26 mouse cellular contexts compared by ENCODE assay signal in genomic region chr1:90478839-90479238, GRCm38 (mm10).
DNase-seq lines count a peak whose midpoint lies in the region; ATAC-seq and TF ChIP-seq lines count a peak whose summit lies in the region.
"Had no signal": no experiment of that assay in that cellular context is flagged by ENCODE, and none has a peak within 500 bp of the region (broad histone marks: within the 10 kb centered on the region; RNA-seq: fewer than 3 reads in every experiment).

No protein-coding gene starts in this region.

- H3K9ac ChIP-seq in forebrain, postnatal 0 days = no peak overlapping the region
- H3K9ac ChIP-seq in forebrain, embryonic 14.5 days (ENCODE audit: low read length) = no peak overlapping the region
- no peak overlapping the region for H3K9ac ChIP-seq in midbrain, postnatal 0 days (replicated peaks; ENCODE audit: low read length, poor library complexity, severe bottlenecking)
- H3K9ac ChIP-seq in midbrain, embryonic 13.5 days (replicated peaks) = no peak overlapping the region
- H3K9ac ChIP-seq: embryonic facial prominence, embryonic 15.5 days; hindbrain, embryonic 15.5 days; intestine, embryonic 15.5 days; lung, embryonic 15.5 days; neural tube, embryonic 15.5 days; stomach, embryonic 15.5 days had no signal

- no peak for DNase-seq in forebrain, postnatal 0 days
- DNase-seq in forebrain, embryonic 14.5 days (ENCODE audit: low spot score) = no peak
- DNase-seq in left cerebral cortex, adult 2 months (ENCODE audit: extremely low spot score in 1 of 2, low spot score in 2 of 2) = no peak
- no peak for DNase-seq in left cerebral cortex, adult 18-20 months (ENCODE audit: low spot score in 2 of 2)
- no peak for DNase-seq in midbrain, postnatal 0 days (ENCODE audit: low spot score)
- no peak for DNase-seq in adrenal gland, postnatal 25 days
- DNase-seq: adrenal gland, postnatal 10 days; cerebellum, adult 9-10 months; gastrocnemius, postnatal 36 days; kidney, adult 8-10 months; kidney, postnatal 25 days; right cerebral cortex, adult 18-20 months; right cerebral cortex, postnatal 4 days had no signal

- no peak for ATAC-seq in forebrain, postnatal 0 days
- ATAC-seq in forebrain, embryonic 14.5 days = no peak
- ATAC-seq in midbrain, postnatal 0 days (ENCODE audit: low FRiP score) = no peak
- no peak for ATAC-seq in midbrain, embryonic 13.5 days
- no peak for ATAC-seq in megakaryocyte, adult 5-6 weeks (ENCODE audit: poor library complexity, severe bottlenecking)
- ATAC-seq: activated CD4-positive, CD25-positive, alpha-beta regulatory T cell, adult 4 months; forebrain, embryonic 16.5 days; intestine, embryonic 15.5 days; Patski had no signal

- intact Hi-C loops in left cerebral cortex, adult 2 months (cut with DNase I) = no loop called here

- TF ChIP-seq CTCF in forebrain, postnatal 0 days (IDR thresholded peaks at IDR 0.05; ENCODE audit: low read depth) = peak; percentile 11; the same call in 1 of the 2 replicates
- peak; percentile 22 for TF ChIP-seq CTCF in left cerebral cortex, adult 2 months (IDR thresholded peaks at IDR 0.05)
- peak; percentile 33; the same call in 1 of the 2 replicates for TF ChIP-seq CTCF in midbrain, postnatal 0 days (IDR thresholded peaks at IDR 0.05)

- 92% methylated on average over 2 of the region's 2 CpGs for WGBS in forebrain, postnatal 0 days
- 91% methylated on average over 2 of the region's 2 CpGs for WGBS in forebrain, embryonic 14.5 days
- WGBS in midbrain, postnatal 0 days = 96% methylated on average over 2 of the region's 2 CpGs
- WGBS in midbrain, embryonic 13.5 days = 90% methylated on average over 2 of the region's 2 CpGs

- no peaks in the 10 kb centered on the region for H3K36me3 ChIP-seq in forebrain, postnatal 0 days (ENCODE audit: insufficient read depth)
- H3K36me3 ChIP-seq in forebrain, embryonic 14.5 days (ENCODE audit: control insufficient read depth, insufficient read depth, low read length) = no peaks in the 10 kb centered on the region
- H3K36me3 ChIP-seq in midbrain, postnatal 0 days (ENCODE audit: insufficient read depth, low read length) = no peaks in the 10 kb centered on the region
- no peaks in the 10 kb centered on the region for H3K36me3 ChIP-seq in midbrain, embryonic 13.5 days
- H3K36me3 ChIP-seq: embryonic facial prominence, embryonic 15.5 days; hindbrain, embryonic 15.5 days; intestine, embryonic 15.5 days; lung, embryonic 15.5 days; midbrain, embryonic 10.5 days; neural tube, embryonic 15.5 days; stomach, embryonic 15.5 days had no signal

- peaks cover 7% of the 10 kb centered on the region for H3K4me1 ChIP-seq in forebrain, postnatal 0 days (ENCODE audit: insufficient read depth)
- peaks cover 13% of the 10 kb centered on the region for H3K4me1 ChIP-seq in forebrain, embryonic 14.5 days (ENCODE audit: control insufficient read depth, insufficient read depth, low read length)
- H3K4me1 ChIP-seq in midbrain, postnatal 0 days (ENCODE audit: insufficient read depth, low read length) = no peaks in the 10 kb centered on the region
- peaks cover 29% of the 10 kb centered on the region for H3K4me1 ChIP-seq in midbrain, embryonic 13.5 days (replicated peaks)

- H3K4me3 ChIP-seq in forebrain, postnatal 0 days (ENCODE audit: low read depth, low read length) = no peak overlapping the region
- no peak overlapping the region for H3K4me3 ChIP-seq in forebrain, embryonic 14.5 days (ENCODE audit: low read depth, low read length)
- no peak overlapping the region for H3K4me3 ChIP-seq in left cerebral cortex, adult 2 months
- no peak overlapping the region for H3K4me3 ChIP-seq in midbrain, postnatal 0 days (ENCODE audit: low read depth, low read length)
- H3K4me3 ChIP-seq in midbrain, embryonic 13.5 days (replicated peaks) = no peak overlapping the region
- H3K4me3 ChIP-seq: embryonic facial prominence, embryonic 15.5 days; hindbrain, embryonic 15.5 days; intestine, embryonic 15.5 days; lung, embryonic 15.5 days; midbrain, embryonic 10.5 days; neural tube, embryonic 15.5 days; stomach, embryonic 15.5 days had no signal

- no peak overlapping the region for H3K27ac ChIP-seq in forebrain, postnatal 0 days (ENCODE audit: low read depth, low read length)
- H3K27ac ChIP-seq in forebrain, embryonic 14.5 days (ENCODE audit: low read depth, low read length) = no peak overlapping the region
- no peak overlapping the region for H3K27ac ChIP-seq in left cerebral cortex, adult 2 months
- H3K27ac ChIP-seq in midbrain, postnatal 0 days (ENCODE audit: low read depth, low read length) = no peak overlapping the region
- H3K27ac ChIP-seq in midbrain, embryonic 13.5 days = no peak overlapping the region
- H3K27ac ChIP-seq: embryonic facial prominence, embryonic 15.5 days; hindbrain, embryonic 15.5 days; intestine, embryonic 15.5 days; lung, embryonic 15.5 days; macrophage; midbrain, embryonic 10.5 days; neural tube, embryonic 15.5 days; stomach, embryonic 15.5 days had no signal

- H3K4me2 ChIP-seq in forebrain, postnatal 0 days (ENCODE audit: low read depth) = no peak overlapping the region
- H3K4me2 ChIP-seq in forebrain, embryonic 14.5 days (ENCODE audit: low read length) = no peak overlapping the region
- H3K4me2 ChIP-seq in midbrain, postnatal 0 days (ENCODE audit: low read depth, low read length, poor library complexity, severe bottlenecking) = no peak overlapping the region
- H3K4me2 ChIP-seq in midbrain, embryonic 13.5 days (replicated peaks) = no peak overlapping the region
- H3K4me2 ChIP-seq: embryonic facial prominence, embryonic 15.5 days; hindbrain, embryonic 15.5 days; intestine, embryonic 15.5 days; lung, embryonic 15.5 days; neural tube, embryonic 15.5 days; stomach, embryonic 15.5 days had no signal

- H3K9me3 ChIP-seq in forebrain, postnatal 0 days (ENCODE audit: low read length) = no peaks in the 10 kb centered on the region
- no peaks in the 10 kb centered on the region; the same call in 1 of the 2 replicates for H3K9me3 ChIP-seq in forebrain, embryonic 14.5 days (replicated peaks; ENCODE audit: control insufficient read depth, low read length)
- no peaks in the 10 kb centered on the region for H3K9me3 ChIP-seq in midbrain, postnatal 0 days (ENCODE audit: low read length)
- H3K9me3 ChIP-seq in midbrain, embryonic 13.5 days = no peaks in the 10 kb centered on the region
- H3K9me3 ChIP-seq: embryonic facial prominence, embryonic 15.5 days; hindbrain, embryonic 15.5 days; intestine, embryonic 15.5 days; lung, embryonic 15.5 days; neural tube, embryonic 15.5 days; stomach, embryonic 15.5 days had no signal

- H3K27me3 ChIP-seq in forebrain, postnatal 0 days (ENCODE audit: insufficient read depth, low read length) = no peaks in the 10 kb centered on the region
- H3K27me3 ChIP-seq in forebrain, embryonic 14.5 days (replicated peaks; ENCODE audit: control insufficient read depth, insufficient read depth, low read length) = no peaks in the 10 kb centered on the region
- no peaks in the 10 kb centered on the region for H3K27me3 ChIP-seq in midbrain, postnatal 0 days (ENCODE audit: insufficient read depth, low read length)
- H3K27me3 ChIP-seq in midbrain, embryonic 13.5 days = no peaks in the 10 kb centered on the region
- H3K27me3 ChIP-seq: embryonic facial prominence, embryonic 15.5 days; hindbrain, embryonic 15.5 days; intestine, embryonic 15.5 days; neural tube, embryonic 15.5 days; Patski; stomach, embryonic 15.5 days had no signal
